Mouse (Mus musculus): ENCODE data around the gene Ube2e2. TPM values are rescaled to one million over a fixed set of nuclear protein-coding genes. Genes with fewer than 3 reads are reported as not detected.

The Ube2e2 gene
- total RNA-seq (2018; cell fraction: chromatin; rRNA removed) = 10 to 100 TPM in 12 of 26 experiments, 1 to 10 TPM in 14; 2.8 to 48.5 (median 8.5) TPM
- total RNA-seq (2018; cell fraction: cytosol; rRNA removed) = 1 to 10 TPM in 25 of 26 experiments, under 1 TPM in 1; 0.80 to 3.2 (median 1.7) TPM
- total RNA-seq (2018; cell fraction: nucleus; rRNA removed) = 10 to 100 TPM in 8 of 26 experiments, 1 to 10 TPM in 18; 1.1 to 43.3 (median 5.8) TPM
- 2.2 to 4.0 TPM (median 2.6 TPM) in 3 replicates for polyA plus RNA-seq (2018)

DNA sequence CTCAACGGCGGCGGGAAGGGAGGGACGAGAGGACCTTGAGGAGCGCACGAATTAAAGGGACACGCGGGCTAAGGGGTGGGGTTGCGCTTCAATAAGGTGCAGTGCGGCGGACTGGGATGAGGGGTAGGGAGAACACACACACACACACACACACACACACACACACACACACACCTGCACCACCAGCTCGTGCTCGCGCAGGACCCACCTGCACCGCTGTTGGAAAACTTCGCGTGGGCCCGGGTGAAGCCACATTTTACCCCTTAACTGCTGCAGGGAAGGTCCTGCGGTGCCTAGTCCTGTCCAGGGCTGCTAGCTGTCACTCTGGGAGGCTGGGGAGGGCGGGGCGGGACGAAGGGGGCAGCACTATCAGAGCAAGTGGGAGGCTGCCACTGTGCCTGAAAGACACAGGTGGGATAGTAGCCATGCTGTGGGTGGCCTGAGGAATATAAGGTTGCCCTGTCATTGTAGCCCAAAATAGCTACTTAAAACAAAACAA lies at the start of gene Ube2e2:
Gene Ube2e2 (minus strand): TSS at position 321 of the 499 bp plus-strand sequence.
- H3K4me3 ChIP-seq (ENCODE audit: inconsistent target) = peak within 1 kb of the TSS; percentile 32

GRCm38 (mm10) chr14:18940068-18940467 lies 46.0 kb upstream of the Ube2e2 start:
- H3K27ac ChIP-seq = peak overlapping the region; percentile 13; the same call in 1 of the 2 replicates
- H3K79me2 ChIP-seq (ENCODE audit: inconsistent target) = no peaks in the 10 kb centered on the region
- H3K4me3 ChIP-seq (ENCODE audit: inconsistent target) = no peak overlapping the region
- H3K36me3 ChIP-seq (ENCODE audit: inconsistent target) = no peaks in the 10 kb centered on the region

More for the DNA sequence above, at the start of gene Ube2e2:
- WGBS (ENCODE audit: missing documents) = 1% methylated on average over 19 of the region's 22 CpGs
- H3K79me2 ChIP-seq (ENCODE audit: inconsistent target) = no peaks in the 10 kb centered on the region
- H3K36me3 ChIP-seq (ENCODE audit: inconsistent target) = no peaks in the 10 kb centered on the region
- no peak within 1 kb of the TSS for H3K27ac ChIP-seq

DNA sequence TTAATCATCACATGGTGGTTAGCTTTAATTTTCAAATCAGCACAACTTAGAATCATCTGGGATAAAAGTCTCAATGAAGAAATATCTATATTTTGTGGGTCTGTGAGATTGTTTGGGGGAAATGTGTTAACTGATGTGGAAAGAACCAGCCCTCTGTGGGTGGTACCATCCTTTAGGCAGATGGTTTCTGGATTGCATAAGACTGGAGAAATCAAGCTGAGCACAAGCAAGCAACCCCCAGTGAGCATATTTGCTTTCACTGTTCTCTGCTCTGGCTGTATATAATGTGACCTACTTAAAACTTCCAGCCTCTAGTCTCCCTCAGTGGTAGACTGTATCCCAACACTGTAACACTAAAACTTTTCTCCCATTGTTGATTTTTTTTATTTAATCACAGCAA lies 9.5 kb upstream of the Ube2e2 start:
- H3K36me3 ChIP-seq (ENCODE audit: inconsistent target) = no peaks in the 10 kb centered on the region
- H3K4me3 ChIP-seq (ENCODE audit: inconsistent target) = no peak overlapping the region
- no peaks in the 10 kb centered on the region for H3K79me2 ChIP-seq (ENCODE audit: inconsistent target)
- no peak overlapping the region for H3K27ac ChIP-seq

DNA sequence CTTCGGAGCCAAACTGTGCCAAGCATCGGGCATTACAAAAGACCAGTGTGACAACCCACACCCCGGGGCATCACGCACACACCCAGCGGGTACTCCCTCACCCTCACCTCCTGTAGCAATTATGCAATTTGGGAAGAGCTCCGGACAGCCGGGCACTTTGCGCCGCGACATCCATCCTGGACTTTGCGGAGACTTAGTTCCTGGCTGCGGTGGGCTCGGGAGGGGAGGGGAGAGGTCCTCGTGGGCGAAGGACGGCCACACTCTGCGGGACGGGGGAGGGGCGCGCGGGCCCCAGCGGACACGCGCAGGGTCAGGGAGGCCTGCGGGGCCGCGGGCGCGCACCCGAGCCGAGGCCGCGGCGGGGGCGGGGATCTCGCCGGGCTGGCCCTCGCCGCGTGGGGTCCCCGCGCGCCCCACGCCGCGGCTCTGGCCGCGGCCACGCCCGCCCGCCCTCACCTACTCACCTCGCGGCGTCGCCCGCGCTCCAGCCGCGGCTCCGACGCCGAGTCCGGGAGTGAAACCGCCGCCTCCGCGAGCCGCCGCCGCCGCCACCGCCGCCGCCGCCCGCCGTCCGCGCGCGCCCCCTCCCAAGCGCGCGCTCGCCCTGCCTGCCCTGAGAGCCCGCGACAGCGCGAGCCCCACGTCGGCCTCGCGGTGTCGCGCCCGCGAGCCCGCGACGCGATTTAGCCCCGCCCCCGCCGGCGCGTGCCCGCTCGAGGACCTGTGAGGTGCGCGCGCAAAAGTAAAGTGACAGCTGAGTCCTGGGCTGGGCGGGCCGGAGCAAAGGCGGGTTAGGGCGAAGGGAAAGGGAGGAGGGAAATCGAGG lies 733 bp downstream of the Ube2e2 start:
- Histone ChIP-seq H3K36me3 (ENCODE audit: inconsistent target) (no peaks in the 10 kb centered on the region), H3K27ac (no peak overlapping the region), H3K4me3 (ENCODE audit: inconsistent target) (peak overlapping the region; percentile 32), H3K79me2 (ENCODE audit: inconsistent target) (no peaks in the 10 kb centered on the region)
- WGBS (ENCODE audit: missing documents) = under 1% methylated on average over 107 of the region's 116 CpGs

DNA sequence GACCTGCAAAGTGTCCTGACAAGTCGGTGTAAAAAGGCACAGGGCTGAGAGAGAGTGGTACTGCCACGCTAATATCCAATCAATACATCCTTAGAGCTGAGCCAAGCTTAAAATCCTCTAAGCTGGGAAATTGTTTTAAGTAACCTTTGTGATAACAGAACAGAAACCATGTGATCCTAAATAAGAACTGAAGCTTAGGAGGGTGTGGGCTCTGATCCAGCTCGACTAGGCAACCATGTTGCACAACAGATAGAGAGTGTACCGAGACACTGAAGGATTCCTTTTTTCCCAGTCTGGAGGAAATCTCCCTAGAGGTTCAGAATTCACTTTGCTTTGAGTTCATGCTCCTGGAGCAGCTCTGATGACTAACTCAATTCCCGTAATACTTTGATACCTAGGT lies 4.5 kb downstream of the Ube2e2 start:
- H3K79me2 ChIP-seq (ENCODE audit: inconsistent target) = no peaks in the 10 kb centered on the region
- H3K27ac ChIP-seq = no peak overlapping the region
- no peak overlapping the region for H3K4me3 ChIP-seq (ENCODE audit: inconsistent target)
- 65% methylated on average over 5 of the region's 5 CpGs for WGBS (ENCODE audit: missing documents)
- no peaks in the 10 kb centered on the region for H3K36me3 ChIP-seq (ENCODE audit: inconsistent target)

DNA sequence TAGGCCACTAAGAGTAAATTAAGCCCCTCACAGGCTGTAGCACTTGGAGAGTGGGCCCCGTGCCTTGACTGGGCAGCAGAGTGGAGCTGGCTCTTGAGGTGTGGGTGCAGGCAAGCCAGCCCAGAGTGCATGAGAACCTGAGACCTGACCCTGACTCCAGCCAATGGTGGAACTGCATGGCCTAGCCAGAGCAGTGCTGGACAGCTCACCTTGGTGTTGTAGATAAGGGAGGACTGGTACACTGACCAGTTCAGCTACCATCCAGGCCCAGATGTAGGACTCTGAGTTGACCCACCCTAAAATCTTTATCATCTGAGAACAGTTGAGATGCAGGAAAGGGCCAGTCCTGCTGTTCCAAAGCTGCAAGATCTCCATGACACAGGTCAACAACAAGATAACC lies 11.6 kb downstream of the Ube2e2 start:
- 100% methylated on average over 1 of the region's 1 CpGs for WGBS (ENCODE audit: missing documents)
- no peaks in the 10 kb centered on the region for H3K79me2 ChIP-seq (ENCODE audit: inconsistent target)
- H3K36me3 ChIP-seq (ENCODE audit: inconsistent target) = no peaks in the 10 kb centered on the region
- H3K27ac ChIP-seq = no peak overlapping the region
- no peak overlapping the region for H3K4me3 ChIP-seq (ENCODE audit: inconsistent target)

- 93% methylated on average over 1 of the region's 1 CpGs for WGBS (ENCODE audit: missing documents)
- no peaks in the 10 kb centered on the region for H3K79me2 ChIP-seq (ENCODE audit: inconsistent target)
- H3K4me3 ChIP-seq (ENCODE audit: inconsistent target) = no peak overlapping the region
- H3K36me3 ChIP-seq (ENCODE audit: inconsistent target) = no peaks in the 10 kb centered on the region
- H3K27ac ChIP-seq = no peak overlapping the region
Observed at GRCm38 (mm10) chr14:18870716-18871115, 23.4 kb downstream of the Ube2e2 start.

- H3K36me3 ChIP-seq (ENCODE audit: inconsistent target) = no peaks in the 10 kb centered on the region
- H3K79me2 ChIP-seq (ENCODE audit: inconsistent target) = no peaks in the 10 kb centered on the region
- 100% methylated on average over 1 of the region's 1 CpGs for WGBS (ENCODE audit: missing documents)
- no peak overlapping the region for H3K27ac ChIP-seq
- no peak overlapping the region for H3K4me3 ChIP-seq (ENCODE audit: inconsistent target)
Observed at GRCm38 (mm10) chr14:18828661-18829060, 65.4 kb downstream of the Ube2e2 start.

DNA sequence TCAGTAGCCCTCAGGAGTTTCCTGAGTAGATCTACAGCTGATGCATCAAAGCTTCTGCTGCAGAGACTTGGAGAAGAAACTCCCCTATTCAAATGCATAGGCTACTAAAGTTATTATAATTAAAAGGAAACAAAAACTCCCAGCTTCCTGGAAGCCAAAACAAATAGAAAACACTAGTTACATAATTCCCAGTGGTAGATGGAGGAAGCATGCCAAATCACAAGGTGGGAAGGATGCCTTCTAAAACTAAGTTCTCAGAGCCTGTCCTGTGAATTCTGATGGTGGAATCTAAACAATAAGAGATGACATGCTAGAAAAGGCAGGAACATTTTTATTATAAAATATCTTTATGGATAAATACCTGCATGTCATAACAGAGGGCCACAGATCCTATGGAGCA lies 67.3 kb downstream of the Ube2e2 start:
- H3K27ac ChIP-seq = no peak overlapping the region
- no peaks in the 10 kb centered on the region for H3K36me3 ChIP-seq (ENCODE audit: inconsistent target)
- no peak overlapping the region for H3K4me3 ChIP-seq (ENCODE audit: inconsistent target)
- no peaks in the 10 kb centered on the region for H3K79me2 ChIP-seq (ENCODE audit: inconsistent target)

DNA sequence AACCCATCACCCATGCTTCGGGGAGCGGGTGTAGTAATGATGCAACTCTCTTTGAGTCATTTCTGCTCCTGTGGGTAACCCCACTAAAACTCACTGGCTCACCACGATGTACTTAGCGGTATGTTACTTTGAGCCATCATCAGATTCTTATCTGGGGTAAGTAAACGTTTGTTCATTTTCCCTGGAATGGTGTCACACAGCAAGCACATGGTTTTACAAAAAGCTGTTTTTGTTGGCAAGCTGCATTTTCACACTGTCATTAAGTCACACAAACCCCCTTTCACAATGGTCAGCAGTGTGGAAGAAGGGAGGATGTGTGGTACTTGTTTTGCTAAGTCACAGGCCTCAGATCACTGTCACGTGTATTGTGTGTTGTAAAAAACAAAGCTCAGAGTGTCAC lies 73.4 kb downstream of the Ube2e2 start:
- no peak overlapping the region for H3K4me3 ChIP-seq (ENCODE audit: inconsistent target)
- no peaks in the 10 kb centered on the region for H3K79me2 ChIP-seq (ENCODE audit: inconsistent target)
- H3K36me3 ChIP-seq (ENCODE audit: inconsistent target) = no peaks in the 10 kb centered on the region
- WGBS (ENCODE audit: missing documents) = 65% methylated on average over 6 of the region's 6 CpGs
- no peak overlapping the region for H3K27ac ChIP-seq

GRCm38 (mm10) chr14:18796857-18797256 lies 97.2 kb downstream of the Ube2e2 start:
- Histone ChIP-seq H3K4me3 (ENCODE audit: inconsistent target) (no peak overlapping the region), H3K27ac (no peak overlapping the region), H3K79me2 (ENCODE audit: inconsistent target) (no peaks in the 10 kb centered on the region), H3K36me3 (ENCODE audit: inconsistent target) (no peaks in the 10 kb centered on the region)

DNA sequence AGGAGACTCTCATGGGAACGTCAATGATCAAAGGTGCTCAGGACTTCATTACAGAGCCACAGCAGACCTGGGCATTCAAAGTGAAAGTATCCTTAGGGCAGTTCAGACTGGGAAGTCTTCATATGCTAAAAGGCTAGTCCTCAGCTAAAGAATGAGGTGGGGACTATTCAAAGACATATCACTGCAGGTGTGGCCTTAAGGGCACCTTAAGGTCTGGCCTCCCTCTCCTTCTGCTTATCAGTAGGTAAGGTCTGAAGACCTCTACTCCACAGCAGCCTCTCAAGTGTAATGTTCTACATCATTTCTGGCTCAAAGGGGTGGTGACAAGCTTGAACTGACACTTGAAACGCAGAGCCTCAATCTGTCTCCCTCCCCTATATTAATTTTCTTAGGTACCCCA lies 98.3 kb downstream of the Ube2e2 start:
- WGBS (ENCODE audit: missing documents) = 89% methylated on average over 2 of the region's 2 CpGs
- Histone ChIP-seq H3K36me3 (ENCODE audit: inconsistent target) (no peaks in the 10 kb centered on the region), H3K27ac (no peak overlapping the region), H3K4me3 (ENCODE audit: inconsistent target) (no peak overlapping the region), H3K79me2 (ENCODE audit: inconsistent target) (no peaks in the 10 kb centered on the region)

DNA sequence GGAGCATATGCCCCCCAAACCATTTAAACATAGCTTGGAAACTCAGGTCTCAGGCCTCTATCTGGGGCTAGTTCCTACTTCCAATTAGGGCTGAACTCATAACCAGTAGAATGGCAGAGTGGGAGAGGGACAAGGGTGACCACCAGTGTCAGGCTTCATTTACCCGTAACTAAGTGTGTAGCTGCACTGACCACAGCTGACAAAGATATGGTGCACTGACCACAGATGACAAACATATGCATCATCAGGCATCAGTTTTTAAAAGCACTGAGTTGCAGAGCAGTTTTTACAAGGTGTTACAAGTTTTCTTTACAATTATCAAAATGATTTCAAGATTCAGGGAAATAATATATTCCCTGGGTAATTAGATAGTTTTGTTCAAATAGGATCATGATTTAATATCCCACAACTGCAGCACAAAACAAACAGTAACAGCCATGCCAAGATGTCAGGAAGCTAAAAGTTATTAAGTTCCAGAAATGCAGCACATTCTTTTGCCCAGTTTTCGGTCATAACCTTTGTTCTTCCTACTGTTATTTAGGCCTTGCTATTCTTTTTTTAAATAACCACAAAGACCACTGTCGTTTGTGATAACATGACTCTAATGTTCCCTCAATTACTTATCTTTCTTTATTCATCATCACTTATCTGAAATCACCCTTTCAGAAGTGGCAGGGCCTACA lies 114.9 kb downstream of the Ube2e2 start:
- 82% methylated on average over 3 of the region's 3 CpGs for WGBS (ENCODE audit: missing documents)
- H3K4me3 ChIP-seq (ENCODE audit: inconsistent target) = no peak overlapping the region
- no peaks in the 10 kb centered on the region for H3K79me2 ChIP-seq (ENCODE audit: inconsistent target)
- no peaks in the 10 kb centered on the region for H3K36me3 ChIP-seq (ENCODE audit: inconsistent target)
- H3K27ac ChIP-seq = no peak overlapping the region

DNA sequence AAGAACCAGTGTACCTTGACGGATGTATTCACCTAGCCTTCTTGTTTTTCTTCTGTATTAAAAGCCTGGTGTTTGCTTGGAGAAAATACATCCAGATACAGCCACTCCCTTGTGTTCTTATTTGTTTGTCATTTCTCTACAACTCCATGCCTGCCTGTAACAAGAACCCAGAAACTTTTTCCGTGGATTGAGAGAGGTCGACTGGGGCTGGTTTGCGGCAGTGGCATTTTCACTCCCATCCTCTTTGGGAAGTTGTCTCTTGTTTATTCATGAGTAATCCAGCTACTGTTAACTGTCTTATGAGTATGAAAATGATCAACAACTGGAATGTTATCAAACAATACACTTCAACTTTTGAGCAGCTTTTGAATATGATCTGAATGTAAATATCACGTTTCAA lies 115.8 kb downstream of the Ube2e2 start:
- 94% methylated on average over 5 of the region's 5 CpGs for WGBS (ENCODE audit: missing documents)
- Histone ChIP-seq H3K4me3 (ENCODE audit: inconsistent target) (no peak overlapping the region), H3K79me2 (ENCODE audit: inconsistent target) (no peaks in the 10 kb centered on the region), H3K27ac (no peak overlapping the region), H3K36me3 (ENCODE audit: inconsistent target) (no peaks in the 10 kb centered on the region)

DNA sequence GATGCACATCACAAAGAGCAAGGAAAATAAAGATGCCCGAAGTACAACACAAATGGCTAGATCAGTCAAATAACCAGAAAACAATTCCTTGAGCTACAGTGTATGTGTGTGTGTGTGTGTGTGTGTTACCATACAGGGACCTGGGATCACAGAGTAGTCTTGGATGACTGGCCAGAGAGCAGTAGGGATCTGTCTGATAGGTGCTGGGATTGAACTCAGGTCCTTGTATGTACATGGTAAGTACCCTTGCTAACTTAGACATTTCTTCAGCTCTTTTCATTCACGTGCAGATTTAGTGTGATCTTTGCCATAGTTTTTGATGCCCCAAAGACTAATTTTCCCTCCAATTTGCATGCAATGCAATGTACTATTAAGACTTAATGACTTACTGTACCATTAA lies 117.9 kb downstream of the Ube2e2 start:
- WGBS (ENCODE audit: missing documents) = 93% methylated on average over 2 of the region's 2 CpGs
- Histone ChIP-seq H3K27ac (no peak overlapping the region), H3K4me3 (ENCODE audit: inconsistent target) (no peak overlapping the region), H3K36me3 (ENCODE audit: inconsistent target) (no peaks in the 10 kb centered on the region), H3K79me2 (ENCODE audit: inconsistent target) (no peaks in the 10 kb centered on the region)
